Mouse (Mus musculus) layer of hippocampus, adult 2 months (tissue): ENCODE measurements around the gene Sumo1. TPM values are rescaled to one million over a fixed set of nuclear protein-coding genes. Genes with fewer than 3 reads are reported as not detected.

Experiments
- DNase-seq, 2 experiments: peaks; one replicate each; pipeline ENCODE4 v3.0.0; 2022; ENCODE audit warnings: low spot score in 2 of 2
- H3K27ac ChIP-seq: fragments of 200-600 bp; 2 replicates; pipeline ENCODE4 v1.8.1; 2022
- H3K4me3 ChIP-seq: fragments of 200-600 bp; 2 replicates; pipeline ENCODE4 v1.8.1; 2022; ENCODE audit warnings: mild to moderate bottlenecking
- CTCF ChIP-seq: fragments of 200-600 bp; conservative IDR thresholded peaks from 2 replicates; pipeline ENCODE4 v1.8.1; 2022; ENCODE audit warnings: antibody characterized with exemption, mild to moderate bottlenecking, moderate library complexity
- long read RNA-seq, 2 experiments: library from polyadenylated mRNA; stranded (forward); transcript quantifications; one replicate each; pipeline ENCODE4 v2.0.0; 2021; ENCODE audit warnings: borderline mapping rate in 2 of 2
- total RNA-seq, 2 experiments: library from RNA; stranded (reverse); gene quantifications; 2 replicates each; pipeline ENCODE4 v1.2.3; 2021

Gene Sumo1
- total RNA-seq, result 100 to 1,000 TPM; 117 to 120 TPM
- long read RNA-seq, experiment 1, transcript Sumo1-201 (5 exons, 1,215 nt), result major isoform, 106 of 138 reads
- long read RNA-seq, experiment 1, partial matches to known transcripts, result 18 of 138 reads
- long read RNA-seq, experiment 1, other reads (novel, unspliced or antisense), result 14 of 138 reads
- long read RNA-seq, experiment 2, transcript Sumo1-201 (5 exons, 1,215 nt), result major isoform, 148 of 190 reads
- long read RNA-seq, experiment 2, partial matches to known transcripts, result 30 of 190 reads
- long read RNA-seq, experiment 2, other reads (novel, unspliced or antisense), result 12 of 190 reads

DNA sequence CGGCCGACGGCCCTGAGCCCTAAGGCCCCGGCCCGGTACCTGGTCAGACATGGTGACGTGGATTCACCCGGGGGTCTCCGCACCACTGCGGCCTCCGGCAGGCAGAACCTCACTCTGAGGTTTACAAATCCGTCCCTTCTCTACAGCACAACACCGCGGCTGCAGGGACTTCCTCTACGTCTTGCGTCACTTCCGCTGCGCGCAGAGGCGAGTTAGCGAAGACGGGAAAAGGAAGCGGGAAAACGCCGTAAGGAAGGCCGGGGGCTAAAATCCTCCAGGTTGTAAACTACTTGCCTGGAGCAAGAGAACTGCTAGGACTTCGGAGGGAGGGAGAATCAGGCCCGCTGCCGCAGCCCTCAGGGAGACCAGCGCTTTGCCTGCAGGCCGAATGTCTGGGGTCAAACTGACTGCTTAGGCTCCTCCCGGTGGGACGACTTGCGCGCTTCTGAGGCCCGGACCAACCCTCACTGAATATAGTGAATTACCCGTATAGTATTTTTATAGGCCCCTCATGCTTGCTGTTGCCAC lies at the start of gene Sumo1:
TSS of gene Sumo1 (minus strand) at position 194 of the 528 bp plus-strand sequence.
- peak within 1 kb of the TSS; percentile 95 for H3K27ac ChIP-seq
- TF ChIP-seq CTCF, result no peak
- peak within 1 kb of the TSS; percentile 70 for H3K4me3 ChIP-seq
- DNase-seq, result peak; percentile 85 to 90

DNA sequence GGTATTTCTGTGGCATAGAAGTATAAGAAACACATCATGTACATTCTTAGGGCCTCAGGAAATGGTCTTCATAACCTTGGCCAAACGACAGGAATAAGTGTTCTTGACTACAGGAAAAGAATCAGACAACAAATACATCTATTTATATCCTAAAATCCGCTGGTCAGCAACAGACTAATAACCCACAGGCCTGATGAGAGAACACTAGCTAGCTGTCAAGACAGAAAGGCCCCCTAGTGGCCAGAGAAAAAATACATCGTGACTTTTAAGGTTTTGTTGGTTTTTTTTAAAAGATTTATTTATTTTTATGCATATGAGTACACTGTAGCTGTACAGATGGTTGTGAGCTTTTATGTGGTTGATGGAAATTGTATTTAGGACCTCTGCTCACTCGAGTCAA lies 49.3 kb upstream of the Sumo1 start:
- peak; percentile 90 for TF ChIP-seq CTCF
- peak in 1 of 2 experiments; percentile 29 for DNase-seq
- Histone ChIP-seq H3K4me3 (no peak overlapping the region), H3K27ac (no peak overlapping the region)

DNA sequence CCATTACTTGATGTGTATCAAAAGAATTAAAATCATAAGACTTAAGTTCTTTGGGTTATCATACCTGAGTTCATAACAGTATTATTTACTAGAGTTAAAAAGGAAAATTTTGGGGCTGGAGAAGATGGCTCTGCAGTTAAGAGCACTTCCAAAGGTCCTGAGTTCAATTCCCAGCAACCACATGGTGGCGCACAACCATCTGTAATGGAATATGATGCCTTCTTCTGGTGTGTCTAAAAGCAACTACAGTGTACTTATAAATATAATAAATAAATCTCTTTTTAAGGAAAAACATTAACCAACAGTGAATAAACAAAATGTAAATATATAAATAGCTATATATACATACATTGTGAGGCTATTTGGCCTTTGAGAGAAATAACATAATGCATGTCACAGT lies 31.1 kb upstream of the Sumo1 start:
- Histone ChIP-seq H3K4me3 (no peak overlapping the region), H3K27ac (no peak overlapping the region)
- peak; percentile 67 for TF ChIP-seq CTCF
- no peak for DNase-seq

DNA sequence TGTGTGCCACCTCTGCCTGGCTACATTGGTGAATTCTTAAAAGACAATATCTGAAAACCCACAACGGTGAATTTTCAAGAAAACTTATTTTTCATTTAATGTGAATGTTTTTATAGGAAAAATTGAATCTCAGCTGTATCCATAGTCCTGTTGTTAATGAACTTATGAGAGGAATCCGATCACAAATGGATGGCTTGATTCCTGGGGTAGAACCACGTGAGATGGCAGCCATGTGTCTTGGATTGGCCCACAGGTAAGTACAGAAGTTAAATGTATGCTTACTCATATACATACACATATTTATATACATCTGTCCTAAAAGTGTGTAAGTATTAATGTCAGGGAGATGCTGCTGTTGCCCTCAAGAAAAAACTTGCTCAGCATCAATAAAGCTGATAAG lies 27.6 kb upstream of the Sumo1 start:
- H3K4me3 ChIP-seq, result no peak overlapping the region
- no peak for TF ChIP-seq CTCF
- no peak for DNase-seq
- no peak overlapping the region for H3K27ac ChIP-seq

DNA sequence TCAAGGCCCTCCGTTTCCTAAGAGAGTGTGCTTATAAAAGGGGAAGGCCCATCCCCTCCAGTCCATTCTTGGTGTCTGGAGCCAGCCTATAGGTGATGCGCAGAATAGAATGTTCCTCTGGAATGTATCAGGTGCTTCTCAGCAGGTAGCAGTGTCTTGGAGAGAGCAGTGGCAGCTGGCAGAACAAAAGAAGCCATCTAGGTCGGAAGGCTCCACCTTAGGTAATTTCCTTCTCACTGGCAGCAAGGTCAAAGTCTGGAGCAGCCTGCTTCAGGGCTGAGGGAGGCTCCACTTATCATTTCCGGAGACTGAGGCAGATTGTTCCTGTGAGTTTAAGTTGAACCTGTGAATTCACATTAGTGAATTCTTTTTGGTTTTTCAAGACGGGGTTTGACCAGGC lies 27.1 kb upstream of the Sumo1 start:
- DNase-seq, result no peak
- no peak overlapping the region for H3K4me3 ChIP-seq
- no peak overlapping the region for H3K27ac ChIP-seq
- no peak for TF ChIP-seq CTCF

DNA sequence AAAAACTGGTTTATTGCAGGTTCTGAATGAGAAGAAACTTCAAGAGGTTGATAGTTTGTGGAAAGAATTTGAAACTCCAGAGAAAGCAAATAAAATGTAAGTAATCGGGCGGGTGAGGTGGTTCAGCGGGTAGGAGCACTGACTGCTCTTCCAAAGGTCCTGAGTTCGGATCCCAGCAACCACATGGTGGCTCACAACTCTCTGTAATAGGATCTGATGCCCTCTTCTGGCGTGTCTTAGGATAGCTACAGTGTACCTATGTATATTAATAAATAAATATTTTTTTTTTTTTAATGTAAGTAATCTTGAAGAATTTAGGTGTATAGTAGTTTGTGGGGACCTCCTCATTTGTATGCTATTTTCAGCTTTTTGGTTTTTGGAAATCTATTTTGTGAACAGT lies 19.8 kb upstream of the Sumo1 start:
- no peak overlapping the region for H3K27ac ChIP-seq
- TF ChIP-seq CTCF, result peak; percentile 43

DNA sequence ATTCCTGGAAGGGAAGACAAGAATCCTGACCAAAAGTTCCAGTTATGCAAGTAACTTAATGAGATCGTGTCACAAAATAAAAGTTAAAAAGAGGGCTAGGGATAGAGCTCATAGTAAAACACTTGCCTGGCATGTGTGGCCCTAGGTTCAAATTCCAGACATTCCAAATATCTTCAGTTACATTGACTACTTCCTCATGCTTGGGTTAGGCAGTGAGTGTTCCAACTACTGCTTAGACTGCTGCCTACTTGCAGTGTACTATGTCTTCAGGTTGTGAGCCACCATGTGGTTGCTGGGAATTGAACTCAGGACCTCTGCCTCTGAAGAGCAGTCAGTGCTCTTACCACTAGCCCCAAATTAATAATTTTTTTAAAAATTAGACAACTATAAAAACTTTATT lies 16.9 kb upstream of the Sumo1 start:
- Histone ChIP-seq H3K27ac (no peak overlapping the region), H3K4me3 (no peak overlapping the region)
- no peak for DNase-seq
- TF ChIP-seq CTCF, result no peak

More for the DNA sequence above, 19.8 kb upstream of the Sumo1 start:
- no peak overlapping the region for H3K4me3 ChIP-seq
- no peak for DNase-seq

DNA sequence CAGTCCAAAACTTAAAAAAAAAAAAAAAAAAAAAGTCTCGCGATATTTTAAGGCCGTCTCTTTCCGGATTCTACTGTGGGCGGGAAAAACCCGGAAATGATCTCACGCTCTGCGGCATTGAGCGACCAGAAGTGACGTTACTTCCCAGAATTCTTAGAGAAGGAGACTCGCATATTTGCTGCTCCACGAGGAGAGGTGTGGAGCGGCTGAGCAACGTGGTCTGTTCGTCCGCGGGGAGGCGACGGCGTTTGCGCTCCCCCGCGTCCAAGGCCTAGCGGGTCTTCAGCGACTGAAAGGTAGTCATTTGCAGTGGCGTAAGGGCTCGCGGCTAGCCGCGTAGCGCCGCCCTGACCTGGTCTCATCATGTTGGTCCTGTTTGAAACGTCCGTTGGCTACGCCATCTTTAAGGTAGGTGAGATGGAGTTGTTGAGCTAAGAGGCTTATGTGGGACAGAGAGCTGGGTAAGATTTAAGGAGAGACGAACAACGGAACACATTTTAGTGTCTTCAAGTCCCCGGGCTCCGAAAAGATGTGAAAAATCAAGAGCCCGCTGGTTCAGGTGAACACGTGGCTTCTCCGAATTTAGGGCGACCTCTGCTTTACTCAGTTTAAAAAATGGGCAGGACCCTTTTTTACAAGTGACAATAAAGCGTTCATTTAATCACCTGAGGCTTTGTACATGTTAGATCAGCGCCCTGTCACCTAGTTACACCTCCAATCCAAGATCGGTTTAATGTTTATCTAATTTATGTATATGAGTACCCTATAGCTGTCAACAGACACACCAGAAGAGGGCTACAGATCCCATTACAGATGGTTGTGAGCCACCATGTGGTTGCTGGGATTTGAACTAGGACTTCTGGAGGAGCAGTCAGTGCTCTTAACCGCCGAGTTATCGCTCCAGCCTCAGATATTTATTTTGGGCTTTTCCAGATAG lies 14.5 kb upstream of the Sumo1 start, which contains the start of gene Nop58:
TSS of gene Nop58 (plus strand) at position 153 of the 937 bp plus-strand sequence.
- peak within 1 kb of the TSS; percentile 89 for H3K4me3 ChIP-seq
- H3K27ac ChIP-seq, result peak within 1 kb of the TSS; percentile 64
- no peak for TF ChIP-seq CTCF
- peak; percentile 89 to 93 for DNase-seq

DNA sequence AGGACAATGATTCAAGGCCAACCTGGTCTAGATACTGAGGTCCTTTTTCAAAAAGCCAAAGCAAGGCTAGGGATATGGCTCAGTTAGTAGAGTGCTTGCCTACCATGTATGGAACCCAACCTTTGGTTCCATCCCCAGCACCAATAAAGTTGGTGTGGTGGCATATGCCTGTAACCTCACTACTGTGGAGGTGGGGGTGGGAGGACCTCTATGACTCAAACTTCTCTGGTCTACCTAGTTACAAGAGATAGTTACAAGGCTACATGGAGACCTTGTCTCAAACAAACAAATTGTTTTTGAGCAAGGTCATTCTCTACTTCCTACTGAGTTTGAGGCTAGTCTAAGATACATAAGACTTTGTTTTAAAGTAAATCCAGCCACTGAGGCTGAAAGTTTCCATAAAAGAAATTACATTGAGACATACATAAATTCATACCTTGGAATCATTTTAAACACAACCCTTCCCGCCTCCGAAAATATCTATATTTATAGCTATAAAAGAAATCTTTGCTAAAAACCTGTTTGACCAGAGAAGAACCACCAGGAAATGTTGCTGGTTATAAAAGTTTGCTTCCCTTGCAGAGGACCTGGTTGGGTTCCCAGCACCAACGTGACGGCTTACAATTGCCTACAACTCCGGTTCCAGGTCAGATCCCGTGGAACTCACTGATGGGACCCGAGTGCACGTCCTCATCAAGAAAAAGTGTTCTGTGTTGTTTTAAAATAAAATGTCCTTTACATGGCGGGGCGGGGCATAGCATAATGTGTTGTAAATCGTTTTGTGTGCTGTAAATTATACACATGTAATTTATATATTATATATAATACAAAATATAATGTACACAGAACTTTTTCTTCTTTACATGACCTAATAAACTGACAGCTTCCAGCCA lies 13.5 kb upstream of the Sumo1 start:
- peak; percentile 2 to 11 for DNase-seq
- no peak for TF ChIP-seq CTCF
- Histone ChIP-seq H3K4me3 (peak overlapping the region; percentile 89), H3K27ac (peak overlapping the region; percentile 64; the same call in 1 of the 2 replicates)

DNA sequence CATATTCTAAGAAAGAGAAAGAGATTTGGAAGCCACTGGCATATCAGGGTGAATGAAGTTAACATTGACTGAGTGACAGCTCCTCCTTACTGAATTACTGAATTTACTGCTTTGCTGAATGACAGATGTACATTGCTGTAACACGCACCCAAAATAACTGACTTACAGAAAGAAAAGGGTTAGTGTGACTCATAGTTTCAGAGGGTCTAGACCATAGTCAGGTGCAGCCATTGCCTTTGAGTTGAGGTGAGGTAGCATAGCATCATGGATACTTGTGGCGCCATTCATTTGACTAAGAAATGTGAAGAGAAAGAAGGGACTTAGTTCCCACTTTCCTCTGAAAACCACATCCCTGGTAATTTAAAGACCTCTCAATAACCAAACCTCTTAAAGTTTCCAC lies 3.0 kb upstream of the Sumo1 start:
- no peak overlapping the region for H3K27ac ChIP-seq

DNA sequence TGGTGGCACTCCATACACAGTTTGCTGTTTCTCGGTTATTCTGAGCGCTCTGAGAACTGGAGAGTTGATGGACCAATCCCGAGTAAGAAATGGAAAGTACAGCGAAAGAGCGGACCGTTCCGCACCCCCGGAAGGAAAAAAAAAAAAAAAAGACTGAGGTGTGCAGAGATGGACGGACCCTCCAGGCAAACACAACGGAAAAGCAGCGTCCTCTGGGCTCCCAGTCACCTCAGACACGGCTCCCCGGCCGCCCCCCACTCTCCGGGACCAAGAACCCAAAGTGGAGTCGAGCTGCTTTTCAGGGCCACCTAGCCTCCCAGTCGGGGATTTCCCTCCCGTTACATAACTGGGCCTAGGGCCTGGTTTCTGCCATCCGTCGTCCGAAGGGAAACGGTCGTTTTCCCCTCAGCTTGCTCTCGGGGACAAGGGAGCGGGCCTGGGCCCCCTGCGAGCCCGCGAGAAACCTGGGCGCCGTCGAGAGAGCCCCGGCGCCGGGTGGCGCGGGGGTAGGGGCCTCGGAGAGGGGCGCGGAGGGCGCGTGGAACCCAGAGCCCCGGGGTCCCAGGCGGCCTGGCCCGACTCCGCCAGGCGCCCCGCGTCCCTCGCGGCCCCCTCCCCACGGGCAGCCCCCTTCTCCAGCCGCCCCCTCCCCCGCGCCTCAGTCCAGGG lies 538 bp downstream of the Sumo1 start:
- peak overlapping the region; percentile 70 for H3K4me3 ChIP-seq
- H3K27ac ChIP-seq, result peak overlapping the region; percentile 95
- DNase-seq, result peak in 1 of 2 experiments; percentile 30
- TF ChIP-seq CTCF, result no peak

More for the DNA sequence above, 3.0 kb upstream of the Sumo1 start:
- H3K4me3 ChIP-seq, result no peak overlapping the region
- TF ChIP-seq CTCF, result no peak
- DNase-seq, result no peak
